Mouse (Mus musculus) intestine, postnatal 0 days (tissue): ENCODE results near the gene Sh3bp1. TPM values are rescaled to one million over a fixed set of nuclear protein-coding genes. Genes with fewer than 3 reads are reported as not detected.

Experiments used
- ATAC-seq: fragments of 200-750 bp; cut with Nextera tagmentation; 2 replicates; pipeline ENCODE4 v1.8.0; 2017; ENCODE audit warnings: mild to moderate bottlenecking, moderate TSS enrichment, moderate library complexity
- H3K27ac ChIP-seq: fragments of 300-500 bp; sonication (generic); 2 replicates; pipeline ENCODE4 v1.5.1; 2014; ENCODE audit warnings: mild to moderate bottlenecking, low read depth, low read length, moderate library complexity
- H3K27me3 ChIP-seq: fragments of 300-500 bp; sonication (generic); replicated peaks from 2 replicates; pipeline ENCODE4 v1.6.1; 2014; ENCODE audit warnings: low read length, mixed read lengths; ENCODE audit not compliant: control insufficient read depth, insufficient read depth
- H3K36me3 ChIP-seq: fragments of 300-500 bp; sonication (generic); 2 replicates; pipeline ENCODE4 v1.6.1; 2014; ENCODE audit warnings: mild to moderate bottlenecking, moderate library complexity; ENCODE audit not compliant: control insufficient read depth, insufficient read depth
- H3K4me1 ChIP-seq: fragments of 300-500 bp; sonication (generic); replicated peaks from 2 replicates; pipeline ENCODE4 v1.6.1; 2014; ENCODE audit warnings: antibody characterized with exemption, low read length, mixed read lengths; ENCODE audit not compliant: control insufficient read depth, insufficient read depth
- H3K4me2 ChIP-seq: fragments of 300-500 bp; sonication (generic); replicated peaks from 2 replicates; pipeline ENCODE4 v1.6.1; 2014; ENCODE audit warnings: low read depth, mild to moderate bottlenecking, moderate library complexity
- H3K4me3 ChIP-seq: fragments of 300-500 bp; sonication (generic); 2 replicates; pipeline ENCODE4 v1.5.1; 2014; ENCODE audit warnings: low read depth, low read length
- H3K9ac ChIP-seq: fragments of 300-500 bp; sonication (generic); 2 replicates; pipeline ENCODE4 v1.6.1; 2014; ENCODE audit warnings: mild to moderate bottlenecking, low read depth, low read length
- H3K9me3 ChIP-seq: fragments of 300-500 bp; sonication (generic); 2 replicates; pipeline ENCODE4 v1.6.1; 2016; ENCODE audit warnings: mixed run types; ENCODE audit not compliant: control insufficient read depth
- CTCF ChIP-seq: sonication (generic); IDR thresholded peaks from 2 replicates; pipeline ENCODE4 v1.5.1; 2016; ENCODE audit warnings: low read depth, mild to moderate bottlenecking, control low read depth, antibody characterized with exemption, moderate library complexity
- WGBS: fragments of 180-500 bp; shearing (Covaris S2); extraction: QIAGEN DNeasy Blood & Tissue Kit; methylation state at CpG from one replicate; pipeline ENCODE4 v1.1.7; 2014; 5-methylcytosine and 5-hydroxymethylcytosine counted together
- polyA plus RNA-seq: library from polyadenylated mRNA; unstranded; fragments of >200 nt; fragmentation: Nextera tagmentation; extraction: Ambion mirVana; gene quantifications from 2 replicates; pipeline ENCODE4 v1.2.1, GENCODE M21; 2015

Gene Sh3bp1
- polyA plus RNA-seq, 1 experiment from 2014 or later: 7.2 TPM

- TF ChIP-seq CTCF: no peak
- WGBS: 89% methylated on average over 6 of the region's 6 CpGs
- no peak overlapping the region for H3K9ac ChIP-seq
- H3K36me3 ChIP-seq: peaks cover 8% of the 10 kb centered on the region; the same call in 1 of the 2 replicates
- no peaks in the 10 kb centered on the region for H3K27me3 ChIP-seq
- ATAC-seq: no peak
- H3K4me2 ChIP-seq: no peak overlapping the region
- peaks cover 4% of the 10 kb centered on the region; the same call in 1 of the 2 replicates for H3K4me1 ChIP-seq
- H3K4me3 ChIP-seq: no peak overlapping the region
- no peaks in the 10 kb centered on the region for H3K9me3 ChIP-seq
- H3K27ac ChIP-seq: no peak overlapping the region
Measured at GRCm38 (mm10) chr15:78930192-78930706, 30.7 kb downstream of the Sh3bp1 start.

DNA sequence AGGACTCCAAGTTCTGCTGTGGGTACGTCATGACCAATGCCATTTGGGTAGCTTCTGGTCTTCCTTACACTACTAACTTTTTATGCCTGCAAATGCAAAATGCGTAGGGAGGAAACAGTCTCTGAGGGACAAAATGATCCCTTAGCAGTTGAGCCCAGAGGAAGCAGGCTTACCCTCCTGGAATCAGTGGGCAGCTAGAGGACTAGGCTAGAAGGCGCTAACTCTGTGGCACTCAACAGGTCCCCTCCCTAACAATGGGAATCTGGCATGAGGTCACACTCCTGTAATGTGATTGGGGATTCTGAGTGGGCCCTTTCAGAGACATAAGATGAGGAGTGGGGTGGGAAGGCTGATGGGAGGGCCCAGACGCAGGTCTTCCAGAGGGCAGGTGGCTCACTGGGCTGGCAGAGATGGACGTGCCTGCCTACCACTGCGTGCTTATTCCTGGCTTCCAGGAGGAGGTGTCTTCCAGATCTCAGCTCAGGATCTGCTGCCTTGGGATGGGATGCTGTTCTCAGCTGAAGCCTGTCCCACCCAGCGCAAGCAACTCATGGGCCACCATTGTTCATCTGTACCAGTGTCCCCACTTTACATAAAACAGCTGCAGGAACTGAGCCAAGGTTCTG is 31.3 kb downstream of the Sh3bp1 start:
- no peak for ATAC-seq
- Histone ChIP-seq H3K9me3 (no peaks in the 10 kb centered on the region), H3K27me3 (no peaks in the 10 kb centered on the region), H3K4me1 (0 out of 2 replicates have a peak, but pooled peaks cover 4% of the 10 kb centered on the region), H3K27ac (no peak overlapping the region), H3K9ac (no peak overlapping the region), H3K4me3 (no peak overlapping the region), H3K36me3 (peaks cover 8% of the 10 kb centered on the region; the same call in 1 of the 2 replicates), H3K4me2 (no peak overlapping the region)
- 83% methylated on average over 7 of the region's 7 CpGs for WGBS
- no peak for TF ChIP-seq CTCF

GRCm38 (mm10) chr15:78931577-78931976 is 32.0 kb downstream of the Sh3bp1 start:
- Histone ChIP-seq H3K27ac (no peak overlapping the region), H3K4me2 (no peak overlapping the region)

GRCm38 (mm10) chr15:78934784-78935320 is 35.3 kb downstream of the Sh3bp1 start, which contains the start of gene Nol12:
Nol12 (plus strand) TSS chr15:78934933.
- H3K9me3 ChIP-seq: no peaks in the 10 kb centered on the region
- H3K9ac ChIP-seq: peak within 1 kb of the TSS; percentile 49
- under 1% methylated on average over 42 of the region's 42 CpGs for WGBS
- TF ChIP-seq CTCF: peak; percentile 19; the same call in 1 of the 2 replicates
- peak; percentile 71 for ATAC-seq
- H3K4me2 ChIP-seq: peak within 1 kb of the TSS; percentile 71
- no peak within 1 kb of the TSS for H3K27ac ChIP-seq
- H3K4me3 ChIP-seq: peak within 1 kb of the TSS; percentile 68
- no peaks in the 10 kb centered on the region for H3K27me3 ChIP-seq
- H3K4me1 ChIP-seq: no peaks in the 10 kb centered on the region
- peaks cover 32% of the 10 kb centered on the region for H3K36me3 ChIP-seq

More at GRCm38 (mm10) chr15:78931577-78931976, 32.0 kb downstream of the Sh3bp1 start:
- H3K36me3 ChIP-seq: peaks cover 8% of the 10 kb centered on the region; the same call in 1 of the 2 replicates
- ATAC-seq: peak; percentile 52
- no peak overlapping the region for H3K4me3 ChIP-seq
- peak; percentile 90 for TF ChIP-seq CTCF
- H3K9ac ChIP-seq: no peak overlapping the region
- H3K4me1 ChIP-seq: no peaks in the 10 kb centered on the region
- WGBS: 10% methylated on average over 3 of the region's 3 CpGs
- no peaks in the 10 kb centered on the region for H3K27me3 ChIP-seq
- H3K9me3 ChIP-seq: no peaks in the 10 kb centered on the region

GRCm38 (mm10) chr15:78936403-78936802 is 36.8 kb downstream of the Sh3bp1 start:
- no peaks in the 10 kb centered on the region for H3K9me3 ChIP-seq
- ATAC-seq: no peak
- TF ChIP-seq CTCF: no peak
- no peaks in the 10 kb centered on the region for H3K4me1 ChIP-seq
- no peak overlapping the region for H3K27ac ChIP-seq
- H3K9ac ChIP-seq: no peak overlapping the region
- no peaks in the 10 kb centered on the region for H3K27me3 ChIP-seq
- H3K4me2 ChIP-seq: no peak overlapping the region
- H3K4me3 ChIP-seq: no peak overlapping the region
- peaks cover 40% of the 10 kb centered on the region for H3K36me3 ChIP-seq
- WGBS: 85% methylated on average over 12 of the region's 12 CpGs

DNA sequence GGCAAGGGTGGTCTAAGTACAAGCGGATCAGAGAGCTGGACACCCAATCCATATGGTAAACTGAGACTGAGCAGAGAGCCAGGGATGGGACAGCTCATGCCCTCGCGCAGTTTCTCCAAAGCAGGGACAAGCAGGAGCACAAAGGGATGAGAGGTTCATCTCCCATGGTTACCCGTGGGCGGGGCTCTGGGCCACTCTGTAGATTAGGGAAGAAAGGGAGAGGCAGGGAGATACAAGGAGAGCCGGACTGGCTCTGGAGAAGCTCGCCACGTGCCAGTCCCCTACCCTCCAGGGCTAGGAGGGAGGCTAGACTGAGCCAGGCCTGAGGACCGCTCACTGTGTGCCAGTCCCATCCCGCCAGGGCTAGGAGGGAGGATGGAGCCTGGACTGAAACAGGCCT is 37.7 kb downstream of the Sh3bp1 start:
- Histone ChIP-seq H3K27ac (no peak overlapping the region), H3K36me3 (peaks cover 40% of the 10 kb centered on the region), H3K9ac (no peak overlapping the region), H3K4me3 (no peak overlapping the region), H3K4me2 (no peak overlapping the region), H3K9me3 (no peaks in the 10 kb centered on the region), H3K27me3 (no peaks in the 10 kb centered on the region), H3K4me1 (no peaks in the 10 kb centered on the region)
- ATAC-seq: no peak
- TF ChIP-seq CTCF: no peak
- 85% methylated on average over 10 of the region's 10 CpGs for WGBS
